Mouse (Mus musculus): ENCODE data around the gene Fadd.

Gene Fadd

DNA sequence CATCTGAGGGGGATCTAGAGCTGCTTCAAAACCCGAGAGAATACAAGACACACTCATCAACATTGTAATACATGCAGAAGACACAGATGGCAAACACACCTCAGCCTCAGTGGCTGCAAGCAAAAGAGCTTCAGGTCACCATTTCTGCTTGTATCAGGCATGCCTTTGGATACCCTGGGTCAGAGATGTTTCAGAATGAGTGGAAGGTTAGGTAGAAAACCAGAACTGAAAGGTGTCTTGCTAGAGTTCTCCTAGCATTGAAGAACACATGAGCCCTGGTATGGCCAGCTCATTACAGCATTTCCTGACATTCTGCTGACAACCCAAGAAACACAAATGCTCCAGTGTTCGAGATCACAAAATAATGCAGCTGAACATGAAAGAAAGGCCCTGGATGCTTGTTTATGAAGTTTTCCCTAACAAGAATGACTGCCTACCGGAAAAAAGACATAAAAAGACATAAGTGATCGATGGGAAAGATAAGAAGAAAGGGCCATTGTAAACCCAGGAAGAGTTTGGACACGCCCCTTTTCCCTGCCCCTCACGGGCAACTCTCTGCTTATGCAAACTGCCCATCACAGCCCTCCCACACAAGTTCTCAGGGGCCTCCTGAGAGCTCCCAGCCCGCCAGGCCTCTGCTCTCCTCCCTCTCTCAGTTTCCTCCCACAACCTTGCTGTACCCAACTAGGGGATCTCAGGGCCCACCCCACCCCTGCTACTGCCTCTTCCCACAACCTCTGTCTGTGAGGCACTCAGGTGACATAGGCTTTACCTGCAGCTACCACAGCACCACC, 50.5 kb downstream of the Fadd start:
- no peak for DNase-seq (ENCODE audit: low spot score in 2 of 2)

DNA sequence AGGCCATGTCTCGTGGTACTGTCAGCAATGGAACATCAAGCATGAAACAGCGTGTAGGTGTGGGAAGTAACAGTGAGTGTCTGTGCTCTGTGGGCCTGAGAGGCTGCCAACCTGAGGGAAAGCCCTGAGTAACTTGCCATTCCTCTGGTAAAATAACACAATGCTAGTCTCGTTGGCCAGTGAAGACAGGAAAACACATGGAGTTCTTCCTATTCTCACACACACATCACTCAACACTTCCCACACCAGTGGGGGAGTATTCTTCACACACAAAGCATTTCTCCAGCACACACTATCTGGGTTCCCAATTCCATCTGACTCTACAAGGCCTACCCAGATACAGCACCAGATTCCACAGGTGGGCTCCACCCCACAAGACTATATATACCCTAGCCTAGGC, 52.4 kb downstream of the Fadd start:
- no peak for DNase-seq (ENCODE audit: low spot score in 2 of 2)

- DNase-seq (ENCODE audit: low spot score in 2 of 2), result no peak
These were observed 54.5 kb downstream of the Fadd start for GRCm38 (mm10) chr7:144527723-144528221.

Measured in spleen, postnatal 4 days (tissue).